Mouse (Mus musculus) liver, embryonic 13.5 days (tissue): ENCODE results near the gene Ptpn14. TPM values are rescaled to one million over a fixed set of nuclear protein-coding genes. Genes with fewer than 3 reads are reported as not detected.
A peak's percentile ranks its signal among the peaks of the same experiment; 100 is the strongest.

Experiments
- ATAC-seq: fragments of 200-750 bp; cut with Nextera tagmentation; 2 replicates; pipeline ENCODE4 v1.8.0; 2017; ENCODE audit warnings: low read depth, mild to moderate bottlenecking, moderate number of reproducible peaks, moderate library complexity
- DNase-seq: peaks from one replicate; pipeline ENCODE4 v3.0.0; 2022
- H3K27ac ChIP-seq: fragments of 300-500 bp; sonication (generic); 2 replicates; pipeline ENCODE4 v1.5.1; 2015; ENCODE audit warnings: moderate library complexity, mild to moderate bottlenecking, inconsistent platforms
- H3K27me3 ChIP-seq: fragments of 300-500 bp; sonication (generic); 2 replicates; pipeline ENCODE4 v1.6.1; 2015; ENCODE audit warnings: mild to moderate bottlenecking, inconsistent platforms
- H3K36me3 ChIP-seq: fragments of 300-500 bp; sonication (generic); 2 replicates; pipeline ENCODE4 v1.6.1; 2015; ENCODE audit warnings: mild to moderate bottlenecking, inconsistent platforms
- H3K4me1 ChIP-seq: fragments of 300-500 bp; sonication (generic); replicated peaks from 2 replicates; pipeline ENCODE4 v1.6.1; 2015; ENCODE audit warnings: inconsistent platforms
- H3K4me2 ChIP-seq: fragments of 300-500 bp; sonication (generic); 2 replicates; pipeline ENCODE4 v1.6.1; 2015; ENCODE audit warnings: inconsistent platforms, mild to moderate bottlenecking, moderate library complexity
- H3K4me3 ChIP-seq: fragments of 300-500 bp; sonication (generic); replicated peaks from 2 replicates; pipeline ENCODE4 v1.5.1; 2015; ENCODE audit warnings: mild to moderate bottlenecking, inconsistent platforms
- H3K9ac ChIP-seq: fragments of 300-500 bp; sonication (generic); 2 replicates; pipeline ENCODE4 v1.6.1; 2015; ENCODE audit warnings: mild to moderate bottlenecking, inconsistent platforms
- H3K9me3 ChIP-seq: fragments of 300-500 bp; sonication (generic); replicated peaks from 2 replicates; pipeline ENCODE4 v1.6.1; 2016; ENCODE audit warnings: inconsistent platforms
- WGBS: fragments of 180-500 bp; shearing (Covaris S2); methylation state at CpG from one replicate; pipeline ENCODE4 v1.1.7; 2015; ENCODE audit not compliant: insufficient replicate concordance; 5-methylcytosine and 5-hydroxymethylcytosine counted together
- polyA plus RNA-seq: library from polyadenylated mRNA; unstranded; fragments of >200 nt; fragmentation: Nextera tagmentation; extraction: Ambion mirVana; gene quantifications from 2 replicates; pipeline ENCODE4 v1.2.1, GENCODE M21; 2015

Ptpn14 gene
- polyA plus RNA-seq, 1 experiment from 2014 or later = 0.44 TPM

DNA sequence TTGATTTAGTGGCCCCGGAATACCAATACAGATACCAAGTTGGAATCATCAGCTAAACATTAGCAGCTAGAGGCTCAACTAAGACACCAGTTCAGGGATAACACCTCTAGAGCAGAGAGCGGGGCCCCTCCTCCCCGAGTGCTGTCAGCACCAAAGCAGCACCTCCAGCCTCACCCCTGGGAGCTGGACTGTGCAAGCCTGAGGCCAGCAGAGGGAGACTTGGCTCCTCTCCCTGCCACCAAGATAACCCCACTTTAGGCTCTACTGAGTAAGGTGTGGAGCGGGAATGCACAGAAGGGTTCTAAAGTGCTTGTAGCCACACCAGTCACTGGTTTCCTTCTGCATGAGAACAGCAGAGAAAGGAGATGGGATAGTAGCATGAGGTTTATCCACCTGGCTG, 29.7 kb upstream of the Ptpn14 start:
- H3K27ac ChIP-seq = no peak overlapping the region
- no peak overlapping the region for H3K4me2 ChIP-seq
- ATAC-seq (no peak), DNase-seq (no peak)
- H3K9ac ChIP-seq = no peak overlapping the region
- H3K36me3 ChIP-seq = no peaks in the 10 kb centered on the region
- 64% methylated on average over 4 of the region's 4 CpGs for WGBS
- H3K4me1 ChIP-seq = peaks cover 14% of the 10 kb centered on the region
- no peaks in the 10 kb centered on the region for H3K9me3 ChIP-seq
- no peak overlapping the region for H3K4me3 ChIP-seq
- H3K27me3 ChIP-seq = no peaks in the 10 kb centered on the region

DNA sequence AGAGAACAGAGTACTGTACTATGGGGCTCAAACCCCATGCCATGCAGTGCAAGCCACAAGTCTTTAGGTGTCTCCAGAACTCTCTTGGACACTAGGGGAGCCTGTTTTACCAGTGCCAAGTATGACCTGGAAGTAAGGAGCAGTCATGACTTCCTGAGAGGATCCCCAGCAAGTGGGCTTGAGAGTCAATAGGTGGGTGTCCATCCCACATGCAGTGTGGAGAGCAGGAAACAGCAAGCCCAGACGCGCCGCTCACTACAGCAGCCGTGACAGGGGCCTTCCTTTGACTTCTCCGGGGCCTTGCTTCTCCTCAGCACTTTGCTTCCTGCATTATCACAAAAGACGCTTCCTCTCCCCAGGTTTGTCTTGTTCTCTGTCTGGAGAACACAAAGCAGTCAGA, 27.9 kb upstream of the Ptpn14 start:
- H3K27ac ChIP-seq = no peak overlapping the region
- H3K4me1 ChIP-seq = peaks cover 9% of the 10 kb centered on the region
- H3K36me3 ChIP-seq = no peaks in the 10 kb centered on the region
- no peak for ATAC-seq
- H3K4me3 ChIP-seq = no peak overlapping the region
- no peak overlapping the region for H3K4me2 ChIP-seq
- 50% methylated on average over 6 of the region's 6 CpGs for WGBS
- no peaks in the 10 kb centered on the region for H3K27me3 ChIP-seq
- H3K9me3 ChIP-seq = no peaks in the 10 kb centered on the region
- DNase-seq = no peak
- H3K9ac ChIP-seq = no peak overlapping the region

DNA sequence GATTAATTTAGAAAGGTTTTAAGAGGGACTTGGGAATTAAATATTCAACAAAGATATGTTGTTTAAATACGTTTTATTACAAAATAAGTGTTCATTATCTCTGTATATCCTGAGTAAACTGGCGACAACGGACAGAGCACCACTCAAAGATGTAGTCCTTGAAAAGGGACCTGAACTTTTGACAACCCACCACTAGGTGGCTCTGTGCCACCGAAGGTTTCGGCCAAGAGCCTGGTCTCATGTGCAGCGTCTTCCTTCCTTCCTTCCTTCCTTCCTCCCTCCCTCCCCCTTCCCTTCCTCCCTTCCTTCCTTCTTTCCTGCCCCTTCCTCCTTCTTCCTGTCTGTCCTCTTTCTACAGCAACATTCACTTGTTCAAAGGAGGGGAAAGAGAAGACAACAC, 27.1 kb upstream of the Ptpn14 start:
- ATAC-seq (peak; percentile 65), DNase-seq (peak; percentile 46)
- Histone ChIP-seq H3K36me3 (no peaks in the 10 kb centered on the region), H3K4me2 (no peak overlapping the region), H3K27me3 (no peaks in the 10 kb centered on the region), H3K9ac (no peak overlapping the region), H3K9me3 (no peaks in the 10 kb centered on the region), H3K4me3 (no peak overlapping the region), H3K4me1 (peaks cover under 1% of the 10 kb centered on the region), H3K27ac (no peak overlapping the region)
- WGBS = under 1% methylated on average over 6 of the region's 6 CpGs

DNA sequence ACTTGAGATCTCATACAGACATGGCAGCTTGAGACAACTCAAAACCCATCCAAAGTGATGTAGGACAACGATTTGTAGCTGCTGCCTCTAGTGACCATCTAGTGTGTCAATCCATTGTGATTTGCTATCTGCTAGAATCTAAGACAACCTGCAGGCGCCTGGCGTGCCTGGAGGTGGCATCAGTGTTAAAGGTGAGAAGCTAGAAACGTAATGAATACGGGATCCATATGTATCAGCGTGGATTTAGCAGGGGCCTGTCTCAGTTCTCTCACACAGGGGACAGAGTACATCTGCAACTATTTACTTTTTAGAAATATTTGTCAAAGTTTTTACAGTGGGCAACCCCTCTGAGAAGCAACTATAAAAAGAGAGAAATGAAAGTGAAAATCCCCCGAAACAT, 24.9 kb upstream of the Ptpn14 start:
- Histone ChIP-seq H3K9me3 (no peaks in the 10 kb centered on the region), H3K9ac (no peak overlapping the region), H3K27me3 (no peaks in the 10 kb centered on the region), H3K4me3 (no peak overlapping the region), H3K4me2 (no peak overlapping the region), H3K4me1 (no peaks in the 10 kb centered on the region), H3K27ac (no peak overlapping the region), H3K36me3 (no peaks in the 10 kb centered on the region)
- no peak for ATAC-seq
- no peak for DNase-seq
- 53% methylated on average over 7 of the region's 7 CpGs for WGBS

- H3K36me3 ChIP-seq = no peaks in the 10 kb centered on the region
- H3K27ac ChIP-seq = no peak overlapping the region
- no peaks in the 10 kb centered on the region for H3K4me1 ChIP-seq
- H3K9me3 ChIP-seq = no peaks in the 10 kb centered on the region
- ATAC-seq (no peak), DNase-seq (no peak)
- no peak overlapping the region for H3K4me2 ChIP-seq
- 59% methylated on average over 7 of the region's 7 CpGs for WGBS
- no peaks in the 10 kb centered on the region for H3K27me3 ChIP-seq
- H3K9ac ChIP-seq = no peak overlapping the region
- H3K4me3 ChIP-seq = no peak overlapping the region
Measured at GRCm38 (mm10) chr1:189703591-189703990, 24.5 kb upstream of the Ptpn14 start.

DNA sequence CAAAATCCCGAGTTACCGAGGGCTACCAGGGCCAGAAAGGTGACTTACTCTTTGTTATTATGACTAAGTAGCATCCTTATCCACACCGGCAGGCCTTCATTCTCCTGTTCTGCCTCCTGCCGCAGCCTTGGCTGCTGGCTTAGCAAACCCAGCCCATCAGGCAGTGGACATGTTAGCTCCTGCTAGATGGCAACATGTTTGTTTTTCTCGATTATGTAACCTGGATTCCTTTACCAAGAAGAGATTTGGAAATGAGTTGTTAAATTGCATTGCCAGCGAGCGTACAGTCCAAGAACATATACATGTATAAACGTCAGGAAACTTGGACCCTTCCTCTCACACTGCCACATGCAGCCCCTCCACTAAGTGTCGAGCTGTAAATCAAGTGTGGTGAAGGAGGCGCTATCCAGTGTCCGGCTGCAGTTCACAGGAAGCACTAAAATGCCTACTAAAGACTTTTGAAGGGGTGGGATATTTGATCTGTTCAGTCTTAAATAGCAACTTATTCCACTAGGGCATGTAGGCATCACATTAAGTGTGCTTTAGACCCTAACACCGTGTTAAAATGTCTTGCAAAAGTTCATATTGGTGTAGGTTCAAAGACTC, 21.9 kb upstream of the Ptpn14 start:
- H3K4me3 ChIP-seq = no peak overlapping the region
- H3K4me1 ChIP-seq = no peaks in the 10 kb centered on the region
- no peak overlapping the region for H3K4me2 ChIP-seq
- H3K27ac ChIP-seq = no peak overlapping the region
- H3K9me3 ChIP-seq = no peaks in the 10 kb centered on the region
- 58% methylated on average over 12 of the region's 12 CpGs for WGBS
- DNase-seq (no peak), ATAC-seq (no peak)
- no peaks in the 10 kb centered on the region for H3K36me3 ChIP-seq
- no peak overlapping the region for H3K9ac ChIP-seq
- H3K27me3 ChIP-seq = no peaks in the 10 kb centered on the region

- no peak for ATAC-seq
- H3K9ac ChIP-seq = no peak overlapping the region
- H3K27me3 ChIP-seq = no peaks in the 10 kb centered on the region
- H3K27ac ChIP-seq = no peak overlapping the region
- DNase-seq = no peak
- H3K4me1 ChIP-seq = no peaks in the 10 kb centered on the region
- H3K4me2 ChIP-seq = no peak overlapping the region
- H3K36me3 ChIP-seq = no peaks in the 10 kb centered on the region
- no peak overlapping the region for H3K4me3 ChIP-seq
- H3K9me3 ChIP-seq = no peaks in the 10 kb centered on the region
Measured at GRCm38 (mm10) chr1:189707014-189707413, 21.1 kb upstream of the Ptpn14 start.

- no peak overlapping the region for H3K9ac ChIP-seq
- WGBS = 52% methylated on average over 5 of the region's 5 CpGs
- no peak overlapping the region for H3K27ac ChIP-seq
- no peaks in the 10 kb centered on the region for H3K36me3 ChIP-seq
- no peaks in the 10 kb centered on the region for H3K27me3 ChIP-seq
- no peak overlapping the region for H3K4me2 ChIP-seq
- DNase-seq = no peak
- no peak overlapping the region for H3K4me3 ChIP-seq
- no peaks in the 10 kb centered on the region for H3K9me3 ChIP-seq
- ATAC-seq = no peak
- H3K4me1 ChIP-seq = no peaks in the 10 kb centered on the region
Measured at GRCm38 (mm10) chr1:189707419-189707818, 20.6 kb upstream of the Ptpn14 start.

DNA sequence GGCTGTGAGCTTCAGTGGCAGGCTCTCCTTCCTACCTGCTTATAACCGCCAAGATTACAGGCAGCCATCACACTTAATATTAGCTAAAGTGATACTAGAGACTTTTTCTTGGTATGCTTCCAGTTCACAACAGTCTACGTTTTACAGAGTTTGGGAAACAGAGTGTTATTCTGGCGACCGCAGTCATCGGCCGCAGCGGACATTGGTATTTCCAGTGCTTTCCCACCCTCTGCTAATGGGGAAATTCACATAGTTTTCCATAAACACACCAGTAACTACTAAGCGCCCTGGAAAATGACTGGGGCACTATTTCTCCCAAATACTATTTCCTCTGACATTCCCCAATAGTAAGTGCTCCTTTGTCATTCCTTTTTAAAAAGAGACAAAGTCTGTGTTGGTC, 19.1 kb upstream of the Ptpn14 start:
- no peak overlapping the region for H3K4me3 ChIP-seq
- ATAC-seq (no peak), DNase-seq (no peak)
- H3K36me3 ChIP-seq = no peaks in the 10 kb centered on the region
- 76% methylated on average over 8 of the region's 8 CpGs for WGBS
- no peak overlapping the region for H3K9ac ChIP-seq
- no peaks in the 10 kb centered on the region for H3K9me3 ChIP-seq
- no peaks in the 10 kb centered on the region for H3K27me3 ChIP-seq
- H3K4me2 ChIP-seq = no peak overlapping the region
- H3K4me1 ChIP-seq = no peaks in the 10 kb centered on the region
- H3K27ac ChIP-seq = no peak overlapping the region

- Histone ChIP-seq H3K9me3 (0 out of 2 replicates have a peak, but pooled peaks cover 3% of the 10 kb centered on the region), H3K27ac (no peak overlapping the region), H3K4me2 (no peak overlapping the region), H3K4me3 (no peak overlapping the region), H3K9ac (no peak overlapping the region), H3K36me3 (no peaks in the 10 kb centered on the region), H3K27me3 (peaks cover 10% of the 10 kb centered on the region; the same call in 1 of the 2 replicates), H3K4me1 (no peaks in the 10 kb centered on the region)
- ATAC-seq (no peak), DNase-seq (no peak)
- 34% methylated on average over 19 of the region's 19 CpGs for WGBS
Measured at GRCm38 (mm10) chr1:189715915-189716797, 11.9 kb upstream of the Ptpn14 start.

GRCm38 (mm10) chr1:189717546-189717945, 10.5 kb upstream of the Ptpn14 start:
- no peak for DNase-seq
- Histone ChIP-seq H3K27me3 (peaks cover 10% of the 10 kb centered on the region; the same call in 1 of the 2 replicates), H3K36me3 (no peaks in the 10 kb centered on the region), H3K4me1 (no peaks in the 10 kb centered on the region), H3K27ac (no peak overlapping the region), H3K4me3 (no peak overlapping the region), H3K4me2 (no peak overlapping the region), H3K9ac (no peak overlapping the region), H3K9me3 (0 out of 2 replicates have a peak, but pooled peaks cover 3% of the 10 kb centered on the region)
- WGBS = 67% methylated on average over 11 of the region's 11 CpGs
- no peak for ATAC-seq

DNA sequence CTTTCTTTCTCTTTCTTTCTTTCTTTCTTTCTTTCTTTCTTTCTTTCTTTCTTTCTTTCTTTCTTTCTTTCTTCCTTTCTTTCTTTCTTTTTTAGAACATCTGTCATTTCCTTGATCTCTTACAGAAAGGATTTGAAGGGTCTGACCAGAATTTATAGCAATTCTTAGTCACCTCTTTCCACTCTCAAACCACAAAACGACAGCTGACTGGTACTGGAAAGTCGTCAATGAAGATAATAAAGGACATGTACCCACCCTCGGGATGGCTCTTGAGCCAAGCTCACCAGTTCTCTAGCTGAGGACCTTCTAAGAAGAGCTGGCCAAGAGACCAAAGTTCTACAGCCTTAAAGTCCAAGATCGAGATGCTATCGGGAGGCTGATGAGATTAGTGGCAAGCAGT, 9.5 kb upstream of the Ptpn14 start:
- no peaks in the 10 kb centered on the region for H3K36me3 ChIP-seq
- H3K9me3 ChIP-seq = 0 out of 2 replicates have a peak, but pooled peaks cover 3% of the 10 kb centered on the region
- H3K4me3 ChIP-seq = no peak overlapping the region
- no peaks in the 10 kb centered on the region for H3K4me1 ChIP-seq
- H3K9ac ChIP-seq = no peak overlapping the region
- H3K4me2 ChIP-seq = no peak overlapping the region
- no peak for DNase-seq
- ATAC-seq = no peak
- H3K27ac ChIP-seq = no peak overlapping the region
- 40% methylated on average over 5 of the region's 5 CpGs for WGBS
- H3K27me3 ChIP-seq = peaks cover 10% of the 10 kb centered on the region; the same call in 1 of the 2 replicates
